Mouse (Mus musculus) stomach, embryonic 15.5 days (tissue): ENCODE measurements at regions not wholly inside any gene's neighbourhood (a gene's known extent, or its start where the extent isn't known, plus 50 kb on each side); places are given as distances from the start of the nearest gene placed in this dataset.

Experiments
- ATAC-seq: fragments of 200-750 bp; cut with Nextera tagmentation; 2 replicates; pipeline ENCODE4 v1.8.0; 2017; ENCODE audit warnings: low read depth, moderate number of reproducible peaks, moderate TSS enrichment; ENCODE audit not compliant: insufficient read depth, low FRiP score
- H3K27ac ChIP-seq: fragments of 300-500 bp; sonication (generic); 2 replicates; pipeline ENCODE4 v1.5.1; 2015; ENCODE audit warnings: mild to moderate bottlenecking, inconsistent platforms
- H3K27me3 ChIP-seq: fragments of 300-500 bp; sonication (generic); replicated peaks from 2 replicates; pipeline ENCODE4 v1.6.1; 2015; ENCODE audit warnings: inconsistent platforms
- H3K36me3 ChIP-seq: fragments of 300-500 bp; sonication (generic); 2 replicates; pipeline ENCODE4 v1.6.1; 2015; ENCODE audit warnings: inconsistent platforms
- H3K4me1 ChIP-seq: fragments of 300-500 bp; sonication (generic); 2 replicates; pipeline ENCODE4 v1.6.1; 2015; ENCODE audit warnings: inconsistent platforms
- H3K4me2 ChIP-seq: fragments of 300-500 bp; sonication (generic); 2 replicates; pipeline ENCODE4 v1.6.1; 2015; ENCODE audit warnings: mild to moderate bottlenecking, inconsistent platforms
- H3K4me3 ChIP-seq: fragments of 300-500 bp; sonication (generic); replicated peaks from 2 replicates; pipeline ENCODE4 v1.5.1; 2015; ENCODE audit warnings: inconsistent platforms
- H3K9ac ChIP-seq: fragments of 300-500 bp; sonication (generic); 2 replicates; pipeline ENCODE4 v1.6.1; 2015; ENCODE audit warnings: inconsistent platforms
- H3K9me3 ChIP-seq: fragments of 300-500 bp; sonication (generic); 2 replicates; pipeline ENCODE4 v1.6.1; 2016; ENCODE audit warnings: inconsistent platforms
- WGBS: fragments of 180-500 bp; shearing (Covaris S2); methylation state at CpG from one replicate; pipeline ENCODE4 v1.1.7; 2015; 5-methylcytosine and 5-hydroxymethylcytosine counted together

GRCm38 (mm10) chr14:106520808-106521207 is 414.8 kb downstream of the Trim52 start:
- Histone ChIP-seq H3K9me3 (no peaks in the 10 kb centered on the region), H3K4me1 (no peaks in the 10 kb centered on the region), H3K4me3 (no peak overlapping the region), H3K4me2 (no peak overlapping the region), H3K27ac (no peak overlapping the region), H3K9ac (no peak overlapping the region), H3K27me3 (no peaks in the 10 kb centered on the region), H3K36me3 (no peaks in the 10 kb centered on the region)
- ATAC-seq, result no peak
- 71% methylated on average over 8 of the region's 8 CpGs for WGBS

- whole genome bisulfite sequencing, result 35% methylated on average over 1 of the region's 1 CpGs
- no peak overlapping the region for H3K9ac ChIP-seq
- no peaks in the 10 kb centered on the region for H3K36me3 ChIP-seq
- H3K27ac ChIP-seq, result no peak overlapping the region
- no peak for ATAC-seq
- no peak overlapping the region for H3K4me3 ChIP-seq
- no peaks in the 10 kb centered on the region for H3K9me3 ChIP-seq
- H3K27me3 ChIP-seq, result no peaks in the 10 kb centered on the region
- H3K4me1 ChIP-seq, result no peaks in the 10 kb centered on the region
- H3K4me2 ChIP-seq, result no peak overlapping the region
These were observed 444.2 kb downstream of the Trim52 start for GRCm38 (mm10) chr14:106550150-106550549.

- no peak overlapping the region for H3K4me3 ChIP-seq
- no peak overlapping the region for H3K27ac ChIP-seq
- no peak overlapping the region for H3K4me2 ChIP-seq
- H3K36me3 ChIP-seq, result no peaks in the 10 kb centered on the region
- 52% methylated on average over 2 of the region's 2 CpGs for WGBS
- ATAC-seq, result no peak
- no peaks in the 10 kb centered on the region for H3K9me3 ChIP-seq
- H3K27me3 ChIP-seq, result no peaks in the 10 kb centered on the region
- no peaks in the 10 kb centered on the region for H3K4me1 ChIP-seq
- H3K9ac ChIP-seq, result no peak overlapping the region
These were observed 473.3 kb downstream of the Trim52 start for GRCm38 (mm10) chr14:106579281-106579680.

GRCm38 (mm10) chr14:106581886-106582285 is 475.9 kb downstream of the Trim52 start:
- WGBS, result 81% methylated on average over 6 of the region's 6 CpGs
- H3K4me1 ChIP-seq, result no peaks in the 10 kb centered on the region
- H3K27me3 ChIP-seq, result no peaks in the 10 kb centered on the region
- H3K27ac ChIP-seq, result no peak overlapping the region
- no peaks in the 10 kb centered on the region for H3K36me3 ChIP-seq
- no peak overlapping the region for H3K4me2 ChIP-seq
- H3K9me3 ChIP-seq, result no peaks in the 10 kb centered on the region
- no peak for ATAC-seq
- H3K9ac ChIP-seq, result no peak overlapping the region
- no peak overlapping the region for H3K4me3 ChIP-seq

GRCm38 (mm10) chr14:106593352-106593751 is 487.4 kb downstream of the Trim52 start:
- Histone ChIP-seq H3K27ac (no peak overlapping the region), H3K36me3 (no peaks in the 10 kb centered on the region), H3K9ac (no peak overlapping the region), H3K4me3 (no peak overlapping the region), H3K4me1 (no peaks in the 10 kb centered on the region), H3K4me2 (no peak overlapping the region), H3K9me3 (no peaks in the 10 kb centered on the region), H3K27me3 (no peaks in the 10 kb centered on the region)
- WGBS, result 79% methylated on average over 9 of the region's 9 CpGs
- no peak for ATAC-seq

GRCm38 (mm10) chr14:106593980-106594379 is 488.0 kb downstream of the Trim52 start:
- H3K36me3 ChIP-seq, result no peaks in the 10 kb centered on the region
- ATAC-seq, result no peak
- no peaks in the 10 kb centered on the region for H3K27me3 ChIP-seq
- H3K9ac ChIP-seq, result no peak overlapping the region
- no peak overlapping the region for H3K4me2 ChIP-seq
- no peak overlapping the region for H3K4me3 ChIP-seq
- no peaks in the 10 kb centered on the region for H3K4me1 ChIP-seq
- 48% methylated on average over 3 of the region's 3 CpGs for WGBS
- H3K27ac ChIP-seq, result no peak overlapping the region
- no peaks in the 10 kb centered on the region for H3K9me3 ChIP-seq

GRCm38 (mm10) chr14:106607041-106607440 is 501.0 kb downstream of the Trim52 start:
- H3K4me3 ChIP-seq, result no peak overlapping the region
- ATAC-seq, result no peak

GRCm38 (mm10) chr14:106608341-106608927 is 502.4 kb downstream of the Trim52 start:
- Histone ChIP-seq H3K9me3 (no peaks in the 10 kb centered on the region), H3K27me3 (no peaks in the 10 kb centered on the region), H3K36me3 (no peaks in the 10 kb centered on the region), H3K4me2 (no peak overlapping the region), H3K4me3 (no peak overlapping the region), H3K9ac (no peak overlapping the region), H3K27ac (no peak overlapping the region), H3K4me1 (no peaks in the 10 kb centered on the region)
- 32% methylated on average over 7 of the region's 7 CpGs for WGBS
- no peak for ATAC-seq

More at GRCm38 (mm10) chr14:106607041-106607440, 501.0 kb downstream of the Trim52 start:
- H3K9me3 ChIP-seq, result no peaks in the 10 kb centered on the region
- H3K4me1 ChIP-seq, result no peaks in the 10 kb centered on the region
- H3K9ac ChIP-seq, result no peak overlapping the region
- H3K4me2 ChIP-seq, result no peak overlapping the region
- H3K27me3 ChIP-seq, result no peaks in the 10 kb centered on the region
- WGBS, result 6% methylated on average over 3 of the region's 3 CpGs
- H3K27ac ChIP-seq, result no peak overlapping the region
- H3K36me3 ChIP-seq, result no peaks in the 10 kb centered on the region
